Mouse (Mus musculus) heart, adult 11 months (tissue): Measurements from ENCODE around the gene Mark2.

ENCODE experiments used
- DNase-seq: peaks from one replicate; pipeline ENCODE4 v3.0.0; 2022

Gene Mark2

DNA sequence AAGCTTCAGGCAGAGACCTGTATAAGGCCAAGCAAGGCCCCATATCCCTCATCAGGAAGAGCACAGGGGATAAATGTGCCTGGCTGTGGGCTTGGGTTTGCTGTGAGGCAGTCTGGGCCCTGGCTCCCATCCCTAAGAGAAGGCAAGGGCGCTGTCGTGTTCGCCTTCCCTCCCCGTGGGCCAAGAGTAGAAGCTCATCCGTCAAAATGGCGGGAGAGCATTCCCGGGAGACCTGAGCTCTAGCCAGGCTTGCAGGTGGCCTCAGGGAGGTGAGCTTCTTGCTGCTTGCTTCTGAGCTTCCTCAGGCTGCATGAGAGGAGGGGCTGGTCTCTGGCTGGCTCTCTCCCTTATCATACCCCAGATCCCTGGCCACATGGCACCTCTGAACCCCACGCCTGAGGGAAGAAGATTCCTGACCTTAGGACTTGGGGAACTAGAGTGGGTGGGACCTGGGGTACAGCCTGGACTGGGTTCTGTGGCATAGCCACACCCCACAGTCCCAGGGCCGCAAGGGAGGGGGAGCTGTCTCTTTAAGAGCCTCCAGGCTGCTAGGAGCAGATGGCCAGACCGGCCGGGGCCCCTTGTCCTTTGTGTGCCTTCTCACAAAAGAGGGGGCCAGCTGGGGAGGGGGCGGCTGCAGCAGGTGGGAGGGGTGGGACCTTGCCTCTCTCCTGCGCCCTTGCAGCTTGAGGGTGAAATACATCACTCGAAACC is 76.0 kb downstream of the Mark2 start:
- peak; percentile 95 for DNase-seq

DNA sequence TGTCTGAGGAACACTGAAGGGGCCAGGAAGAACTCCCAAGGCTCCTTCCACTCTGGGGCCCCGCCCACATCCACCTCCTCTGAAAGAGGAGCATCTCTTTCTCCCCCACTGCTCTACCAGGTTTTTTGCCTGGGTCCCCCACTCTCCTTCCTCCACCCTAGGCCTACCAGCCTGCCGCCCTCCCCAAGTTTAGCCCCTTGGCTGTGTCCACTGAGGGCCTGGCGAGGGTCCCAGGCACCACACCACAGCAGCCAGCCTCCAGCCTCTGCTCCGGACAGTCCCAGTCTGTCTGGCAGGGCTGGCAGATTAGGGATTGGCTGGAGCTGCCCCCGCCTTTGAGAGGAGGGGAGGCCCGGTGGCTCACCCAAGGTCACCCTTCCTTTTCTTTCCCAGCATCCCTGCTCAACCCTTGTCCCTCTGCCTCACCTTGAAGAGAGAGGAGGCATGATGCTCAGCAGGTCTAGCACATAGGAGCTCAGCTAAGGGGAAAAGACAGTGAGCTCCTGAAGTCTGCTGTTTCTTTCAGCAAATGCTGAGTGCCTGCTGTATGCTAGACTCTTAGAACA is 76.8 kb downstream of the Mark2 start:
- peak; percentile 98 for DNase-seq

GRCm38 (mm10) chr19:7264088-7264765 is 77.4 kb downstream of the Mark2 start:
- peak; percentile 97 for DNase-seq

DNA sequence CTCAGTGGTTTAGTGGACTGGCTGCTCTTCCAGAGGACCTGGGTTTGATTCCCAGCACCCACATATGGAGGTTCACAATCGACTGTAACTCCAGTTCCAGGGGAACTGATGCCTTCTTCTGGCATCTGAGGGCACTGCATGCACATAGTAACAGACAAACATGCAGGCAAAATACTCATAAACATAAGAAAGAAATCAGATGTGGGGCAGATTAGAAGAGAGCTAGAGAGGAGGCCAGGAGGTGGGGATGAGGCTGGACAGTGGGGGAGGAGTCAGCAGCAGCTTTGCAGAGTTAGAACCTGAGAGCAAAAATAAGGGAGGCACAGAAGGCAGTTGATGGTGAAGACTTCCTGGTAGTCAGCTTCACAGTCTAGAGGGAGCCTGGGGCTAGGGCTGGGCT is 79.1 kb downstream of the Mark2 start:
- DNase-seq: no peak

- DNase-seq: no peak
These were observed 79.7 kb downstream of the Mark2 start for GRCm38 (mm10) chr19:7261964-7262363.

DNA sequence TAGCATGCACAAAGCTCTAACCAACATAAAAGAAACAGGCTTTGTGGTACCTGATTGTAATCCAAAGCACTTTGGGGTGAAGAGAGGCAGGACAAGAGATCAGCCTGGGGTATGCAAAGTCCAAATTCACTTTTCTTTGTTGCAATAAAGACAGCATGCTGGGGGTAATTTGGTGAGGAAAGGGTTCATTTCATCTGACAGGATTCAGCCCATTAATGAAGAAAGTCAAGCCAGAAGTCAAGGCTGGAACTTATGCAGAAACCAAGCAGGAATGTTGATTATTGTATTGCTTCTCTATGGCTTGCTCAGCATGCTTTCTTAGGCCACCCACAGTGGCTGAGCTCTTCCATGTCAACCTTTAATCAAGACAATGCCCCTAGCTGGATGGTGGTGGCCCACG is 80.2 kb downstream of the Mark2 start:
- DNase-seq: no peak

DNA sequence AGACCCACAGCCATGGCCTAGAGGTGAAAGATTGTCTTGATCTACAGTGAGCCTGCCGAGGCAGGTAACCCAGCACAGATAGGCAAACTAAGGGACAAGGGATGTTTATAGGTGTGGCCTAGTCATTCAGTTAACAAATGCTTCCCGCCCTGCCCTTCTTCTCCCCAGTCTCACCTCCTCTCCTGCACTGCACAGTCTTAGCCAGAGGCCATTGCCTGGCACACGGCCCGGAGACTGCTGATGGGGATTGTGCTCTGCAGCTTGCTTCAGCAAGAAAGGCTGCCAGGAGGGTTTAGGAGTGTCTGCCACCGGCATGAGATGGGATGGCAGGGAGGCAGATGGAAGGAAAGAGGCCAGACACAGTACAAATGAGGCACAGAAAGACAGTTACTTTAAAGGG is 83.8 kb downstream of the Mark2 start:
- no peak for DNase-seq

DNA sequence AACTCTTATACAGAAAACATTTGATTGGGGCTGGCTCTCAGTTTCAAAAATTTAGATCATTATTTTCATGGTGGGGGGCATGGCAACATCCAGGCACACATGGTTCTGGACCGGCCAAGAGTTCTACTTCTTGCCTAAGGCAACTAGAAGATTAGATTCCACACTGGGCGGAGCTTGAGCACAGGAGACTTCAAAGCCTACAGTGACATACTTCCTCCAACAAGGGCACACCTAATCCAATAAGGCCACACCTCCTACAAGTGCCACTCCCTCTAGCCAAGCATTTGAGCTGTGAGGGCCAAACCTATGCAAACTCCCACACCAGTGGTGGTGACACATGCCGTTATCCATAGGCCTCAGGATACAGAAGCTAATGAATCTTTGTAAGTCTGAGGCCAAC is 95.6 kb downstream of the Mark2 start:
- no peak for DNase-seq

DNA sequence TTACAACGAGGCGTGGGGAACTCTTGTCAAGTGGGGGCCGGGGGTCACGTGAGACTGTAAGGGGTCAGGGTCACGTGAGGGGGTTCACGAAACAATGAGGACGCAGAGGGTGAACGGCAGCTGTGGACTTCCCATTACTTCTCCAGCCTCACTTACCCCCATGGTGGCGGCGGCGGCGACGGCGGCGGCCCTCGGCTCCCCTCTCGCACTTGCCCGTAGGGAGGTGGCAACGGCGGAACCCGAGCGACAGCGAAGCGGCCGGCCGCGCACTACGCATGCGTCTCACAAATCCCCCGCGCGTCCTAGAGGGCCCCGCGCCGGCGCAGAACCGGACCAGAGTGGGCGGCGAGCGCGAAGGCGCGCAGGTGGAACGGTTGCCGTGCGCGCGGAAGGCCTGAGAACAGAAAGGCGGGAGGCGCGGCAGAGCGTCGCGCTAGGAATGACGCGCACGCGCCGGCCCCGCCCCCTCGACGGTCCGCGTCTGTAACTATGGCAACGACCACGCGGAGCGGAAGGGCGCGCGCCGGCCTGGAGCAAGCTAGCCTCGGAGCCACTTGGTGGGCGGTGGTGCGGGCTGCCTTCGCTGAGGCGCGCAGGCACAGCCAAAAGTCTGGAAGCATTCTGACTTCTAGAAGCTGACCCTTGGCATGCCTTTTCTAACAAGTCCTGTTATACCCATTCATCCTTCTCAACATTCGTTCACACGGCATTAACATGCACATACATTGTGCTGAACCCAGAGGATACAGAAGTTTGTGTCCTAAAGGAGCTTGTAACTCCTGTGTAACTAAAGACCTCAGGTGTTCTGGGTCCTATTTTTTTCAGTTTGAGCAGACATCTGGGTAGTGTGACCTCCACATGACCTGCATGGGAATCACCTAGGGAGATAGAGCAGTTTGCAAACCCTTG is 100.6 kb downstream of the Mark2 start, which contains the start of gene Naa40:
Gene Naa40, minus strand, starts transcription at position 402 of the 909 bp plus-strand sequence.
- peak; percentile 99 for DNase-seq

DNA sequence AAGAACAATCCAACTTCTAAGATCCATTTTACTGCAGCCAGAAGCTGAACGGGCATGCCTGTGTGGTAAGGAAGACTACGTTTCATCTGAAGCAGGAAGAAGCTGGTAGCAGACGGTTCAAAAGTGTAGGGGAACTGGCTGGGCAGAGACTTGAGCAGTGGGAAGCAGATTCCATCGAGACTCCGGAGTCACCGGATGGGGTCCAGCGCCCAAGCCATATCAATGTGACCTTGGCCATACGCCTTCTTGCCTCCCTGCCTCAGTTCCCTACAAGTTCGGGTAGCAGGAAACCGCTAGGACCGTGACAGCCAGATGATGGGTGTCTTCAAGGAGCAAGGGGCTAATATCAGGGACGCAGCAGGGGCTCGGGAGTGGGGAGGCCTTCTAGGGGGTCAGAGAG is 101.4 kb downstream of the Mark2 start:
- no peak for DNase-seq

DNA sequence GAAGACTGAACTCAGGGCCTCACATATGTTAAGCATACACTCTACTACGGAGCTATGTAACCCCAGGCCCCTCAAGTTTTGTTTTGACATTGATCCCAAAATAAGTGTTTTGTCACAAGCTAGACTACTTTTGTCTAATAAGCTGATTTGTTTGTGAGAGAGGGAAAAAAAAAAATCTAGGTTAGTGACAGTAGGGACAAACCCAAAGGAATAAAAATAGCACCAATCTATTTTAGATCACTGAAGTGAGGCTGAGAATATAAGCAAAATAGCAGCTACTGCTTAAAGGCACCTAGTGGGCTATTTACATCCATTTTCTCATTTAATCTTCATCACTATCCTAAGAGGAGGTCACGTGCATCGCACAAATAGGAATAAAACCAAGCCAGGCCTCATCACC is 102.1 kb downstream of the Mark2 start:
- DNase-seq: no peak

GRCm38 (mm10) chr19:7236742-7237141 is 104.9 kb downstream of the Mark2 start:
- peak; percentile 77 for DNase-seq

DNA sequence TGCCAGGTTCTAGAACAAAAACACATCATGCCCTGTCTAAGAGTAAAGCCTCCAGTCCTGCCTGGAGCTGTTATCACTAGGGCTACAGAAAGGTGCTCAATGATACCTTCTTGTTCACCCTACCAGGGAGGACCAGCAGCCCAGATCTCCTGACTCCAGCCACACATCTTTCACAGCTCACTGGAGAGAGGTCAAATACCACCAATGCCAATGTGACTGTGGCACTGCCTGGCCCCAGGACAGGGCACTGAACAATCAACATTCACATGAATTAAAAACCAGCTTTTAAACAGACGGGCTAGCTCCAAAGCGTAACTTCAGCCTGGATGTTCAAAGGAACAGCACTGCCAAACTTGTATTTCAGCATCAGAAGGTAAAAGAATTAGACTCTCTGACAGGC is 105.6 kb downstream of the Mark2 start:
- no peak for DNase-seq

DNA sequence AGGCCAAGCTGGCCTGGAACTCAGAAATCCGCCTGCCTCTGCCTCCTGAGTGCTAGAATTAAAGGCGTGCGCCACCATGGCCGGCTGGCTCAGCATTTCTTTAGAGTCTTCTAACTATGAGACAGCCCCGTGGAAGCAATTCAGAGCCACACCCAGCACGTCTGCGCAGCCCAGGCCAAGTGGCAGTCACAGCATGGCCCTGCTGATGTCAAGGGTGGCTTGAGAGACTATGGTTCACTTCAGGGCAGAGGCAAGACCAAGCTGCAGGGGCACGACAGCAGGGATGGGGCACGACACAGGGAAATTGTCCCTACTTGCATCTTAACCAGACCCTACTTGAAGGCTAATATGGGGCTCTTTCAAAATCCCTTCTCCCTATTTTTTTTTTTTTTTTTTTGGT is 106.2 kb downstream of the Mark2 start:
- no peak for DNase-seq

- DNase-seq: peak; percentile 98
These were observed 107.0 kb downstream of the Mark2 start for GRCm38 (mm10) chr19:7234537-7235221.

GRCm38 (mm10) chr19:7226511-7226914 is 115.1 kb downstream of the Mark2 start:
- no peak for DNase-seq
